Mouse (Mus musculus) frontal cortex, postnatal 25 days (tissue): Measurements from ENCODE around the gene Chdh.
A peak's percentile ranks its signal among the peaks of the same experiment; 100 is the strongest.

ENCODE experiments used
- DNase-seq, 2 experiments: peaks; one replicate each; pipeline ENCODE4 v3.0.0; 2022; ENCODE audit warnings: low spot score in 2 of 2

Chdh gene

DNA sequence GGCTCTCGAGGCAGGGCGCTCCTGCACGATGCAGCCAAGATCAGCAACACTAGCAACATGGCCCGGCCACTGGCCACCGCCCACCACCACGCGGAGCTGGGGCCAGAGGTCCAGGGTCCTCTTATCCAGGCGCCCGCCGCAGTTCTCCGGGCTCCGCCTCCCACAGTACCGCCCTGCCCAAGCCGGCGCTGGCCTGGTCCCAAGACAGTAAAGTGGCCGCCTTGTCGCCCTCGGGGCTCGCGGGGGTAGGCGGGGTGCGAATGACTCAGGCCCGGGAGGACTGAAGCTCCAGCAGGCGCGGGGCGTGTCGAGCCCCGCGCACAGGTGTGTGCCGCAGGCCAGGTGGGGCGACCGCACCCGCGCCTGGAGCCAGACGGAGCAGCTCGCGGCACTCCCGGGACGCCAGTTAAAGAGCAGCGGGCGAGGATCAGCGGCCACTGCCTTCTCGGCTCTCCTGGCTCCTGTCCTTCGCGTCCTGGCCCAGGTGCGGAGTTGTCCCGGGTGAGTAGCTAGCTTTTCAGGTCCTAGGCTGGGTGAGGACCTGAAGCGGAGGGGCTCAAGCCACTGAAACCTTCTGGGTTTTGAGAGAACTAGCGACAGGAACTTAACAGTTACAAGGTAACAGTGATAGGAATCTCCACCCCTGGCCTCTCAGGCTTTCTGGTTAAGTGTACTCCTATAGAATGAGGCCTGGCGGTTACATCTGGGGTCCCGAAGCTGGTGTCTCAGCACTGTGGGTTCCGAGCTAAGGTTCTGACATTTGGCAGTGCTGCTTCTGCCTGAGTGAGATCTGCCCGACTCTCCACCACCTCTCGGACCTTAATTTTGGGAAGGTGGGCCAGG is at the start of gene Chdh, which contains the start of gene Il17rb:
Chdh (plus strand) TSS at position 291 of the 843 bp plus-strand sequence.
Il17rb (minus strand) TSS at position 164 of the 843 bp plus-strand sequence.
- DNase-seq, result peak in 1 of 2 experiments; percentile 23

- no peak for DNase-seq
These were observed 41.2 kb upstream of the Chdh start for GRCm38 (mm10) chr14:29967611-29968010.

- peak; percentile 80 to 90 for DNase-seq
These were observed 40.6 kb upstream of the Chdh start, which contains the start of gene Selenok for GRCm38 (mm10) chr14:29968075-29968821. Selenok (plus strand) TSS chr14:29968308.

DNA sequence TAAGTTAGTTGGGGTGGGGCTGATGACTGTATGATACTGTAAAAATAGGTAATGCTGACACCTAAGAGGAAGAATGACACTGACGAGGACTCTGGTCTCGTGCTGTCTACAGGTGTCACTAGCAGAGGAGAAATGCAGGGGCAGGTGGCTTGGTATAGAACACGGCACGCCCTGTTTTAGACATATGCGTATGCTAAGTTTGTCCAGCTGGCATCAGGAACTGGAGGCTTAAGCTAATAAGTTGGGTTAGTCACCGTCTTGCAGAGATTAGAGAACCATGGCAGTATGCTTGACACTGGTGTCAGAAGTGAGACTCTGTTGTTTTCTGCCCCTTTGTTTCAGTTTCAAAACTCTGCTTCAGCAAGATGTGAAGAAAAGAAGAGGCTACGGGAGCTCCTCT is 37.4 kb upstream of the Chdh start:
- DNase-seq, result no peak

DNA sequence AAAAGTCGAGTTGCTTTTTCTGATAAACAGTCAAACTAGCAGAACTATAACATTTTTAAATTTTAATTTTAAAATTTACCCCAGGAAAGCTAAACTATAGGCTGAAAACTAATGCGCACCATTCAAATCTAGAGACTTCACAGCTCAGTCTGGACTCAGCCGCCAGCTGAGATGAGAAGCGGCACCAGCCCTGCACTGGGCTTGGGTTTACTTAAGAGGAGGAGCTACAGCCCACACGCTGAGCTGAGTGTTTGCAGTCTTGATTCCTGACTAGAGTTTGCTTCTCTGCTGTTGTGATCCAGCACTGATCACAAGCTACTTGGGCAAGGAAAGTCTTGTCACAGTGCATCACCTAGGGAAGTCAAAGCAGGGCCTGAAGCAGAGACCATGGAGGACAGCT is 36.8 kb upstream of the Chdh start:
- no peak for DNase-seq

DNA sequence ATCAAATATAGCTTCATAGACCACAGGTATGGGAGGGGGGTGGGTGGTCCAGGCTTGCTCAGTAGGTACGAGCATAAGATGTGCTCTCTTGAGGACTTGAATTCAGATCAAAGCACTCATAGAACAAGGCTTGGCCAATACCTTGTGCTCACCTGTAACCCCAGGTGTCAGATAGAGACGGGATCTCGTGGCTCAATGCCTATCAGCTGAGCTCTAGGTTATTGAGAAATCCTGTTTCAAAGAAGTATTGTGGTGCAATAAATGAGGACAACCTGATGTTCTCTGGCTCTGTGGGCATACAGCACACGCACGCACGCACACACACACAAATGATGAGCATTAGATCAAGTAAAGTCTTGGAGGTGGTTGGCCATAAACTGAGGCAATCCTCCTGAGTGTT is 31.9 kb upstream of the Chdh start:
- DNase-seq, result no peak

DNA sequence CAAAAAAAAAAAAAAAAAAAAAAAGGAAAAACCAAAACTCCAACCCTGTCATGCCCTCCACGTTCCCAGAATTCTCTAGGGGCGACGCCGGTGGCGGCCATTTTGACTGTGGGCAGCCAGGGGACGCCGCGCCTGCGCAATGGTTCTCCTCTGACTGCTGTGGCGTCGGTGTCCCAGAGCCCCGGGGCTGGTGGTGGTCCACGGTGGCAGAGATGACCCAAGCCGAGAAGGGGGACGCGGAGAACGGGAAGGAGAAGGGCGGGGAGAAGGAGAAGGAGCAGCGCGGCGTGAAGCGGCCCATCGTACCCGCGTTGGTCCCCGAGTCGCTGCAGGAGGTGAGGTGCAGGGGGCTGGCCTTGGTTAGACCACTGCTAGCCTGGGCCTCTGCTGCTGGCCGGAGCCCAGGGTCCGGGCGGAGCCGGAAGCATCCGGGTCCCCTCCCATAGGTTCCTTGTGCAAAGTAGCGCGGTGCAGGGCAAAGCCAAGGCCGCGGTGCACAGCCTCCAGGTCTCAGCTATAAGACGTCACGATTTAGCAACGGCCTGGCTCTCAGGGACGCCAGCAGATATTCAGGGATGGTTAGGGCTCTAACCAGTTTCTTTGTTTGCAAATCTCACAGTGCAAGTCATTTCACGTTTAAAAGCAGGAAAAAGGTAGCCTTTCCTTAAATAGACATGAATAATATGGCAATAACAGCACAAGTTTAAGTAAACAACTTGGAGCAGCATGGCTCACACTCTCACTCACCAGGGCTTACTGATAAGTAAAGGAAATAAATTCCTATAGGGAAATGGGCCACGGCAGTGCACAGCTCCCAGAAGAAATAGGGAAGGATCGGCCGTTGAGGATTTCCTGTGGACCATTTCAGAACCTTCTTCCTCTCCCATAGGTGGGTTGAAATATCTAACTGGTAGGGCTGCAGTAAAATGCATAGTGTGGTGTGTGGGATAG is 30.3 kb upstream of the Chdh start, which contains the start of gene Actr8:
Actr8 (plus strand) TSS at position 84 of the 951 bp plus-strand sequence.
- peak; percentile 80 to 89 for DNase-seq

GRCm38 (mm10) chr14:29980447-29981205 is 28.2 kb upstream of the Chdh start:
- no peak for DNase-seq

GRCm38 (mm10) chr14:29986096-29986495 is 22.7 kb upstream of the Chdh start:
- DNase-seq, result no peak

GRCm38 (mm10) chr14:29987276-29987675 is 21.5 kb upstream of the Chdh start:
- DNase-seq, result no peak

DNA sequence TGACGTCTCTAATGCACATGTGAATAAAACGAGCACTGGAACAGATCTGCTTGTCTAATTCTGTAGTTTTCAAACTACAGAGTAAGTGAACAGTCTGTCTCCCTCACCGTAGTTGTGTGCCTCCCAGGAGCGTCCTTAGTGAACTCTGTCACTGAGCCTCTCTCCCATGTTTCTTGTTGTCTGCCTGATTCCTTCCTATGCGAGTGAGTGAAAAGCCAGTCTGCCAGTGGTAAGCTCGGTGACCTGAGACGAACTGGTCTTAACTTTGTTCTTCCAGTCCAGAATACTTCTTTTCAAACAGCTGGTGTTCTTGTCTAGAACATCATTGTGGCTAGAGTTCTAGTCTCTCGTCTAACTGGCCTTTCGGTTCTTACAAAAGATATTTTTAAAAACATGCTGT is 21.1 kb upstream of the Chdh start:
- no peak for DNase-seq

DNA sequence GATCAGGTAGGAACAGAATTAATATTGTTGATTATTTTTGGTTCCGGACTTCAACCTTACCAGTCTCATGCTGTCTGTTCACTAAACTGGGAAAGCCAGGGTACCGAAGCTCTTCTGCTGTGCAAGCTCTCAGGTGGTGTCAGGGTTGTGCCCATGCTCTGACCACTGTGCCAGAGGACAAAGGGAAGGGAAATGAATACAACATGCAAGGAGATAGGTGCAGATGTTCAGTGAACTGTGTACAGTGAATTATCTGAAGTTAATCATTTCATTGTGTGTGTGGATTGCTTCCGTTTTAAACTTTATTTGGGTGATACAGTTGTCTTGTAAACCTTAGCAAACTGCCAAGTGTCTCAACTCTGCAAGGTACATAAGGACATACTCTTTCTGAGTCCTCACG is 20.5 kb upstream of the Chdh start:
- DNase-seq, result no peak

GRCm38 (mm10) chr14:29994976-29995375 is 13.8 kb upstream of the Chdh start:
- DNase-seq, result no peak

GRCm38 (mm10) chr14:29996000-29996751 is 12.6 kb upstream of the Chdh start:
- DNase-seq, result no peak

DNA sequence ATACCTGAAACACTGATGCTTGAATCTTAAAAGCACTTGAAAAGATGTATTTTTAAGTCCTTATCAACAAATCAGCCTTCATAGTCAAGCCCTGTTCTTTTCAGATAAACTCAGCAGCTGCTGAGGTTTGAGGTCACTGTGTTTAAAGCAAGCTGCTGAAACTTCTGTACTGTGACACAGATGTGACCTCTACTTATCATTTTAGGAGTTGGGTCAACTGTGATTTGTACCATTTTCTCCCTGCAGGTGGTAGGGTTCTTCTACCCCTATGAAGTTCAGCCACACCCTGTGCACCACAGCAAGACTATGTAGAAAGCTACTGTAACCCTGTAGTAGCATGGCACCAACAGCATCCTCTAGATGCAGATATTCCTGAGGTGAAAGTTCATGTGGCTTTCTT is 11.5 kb upstream of the Chdh start:
- no peak for DNase-seq

DNA sequence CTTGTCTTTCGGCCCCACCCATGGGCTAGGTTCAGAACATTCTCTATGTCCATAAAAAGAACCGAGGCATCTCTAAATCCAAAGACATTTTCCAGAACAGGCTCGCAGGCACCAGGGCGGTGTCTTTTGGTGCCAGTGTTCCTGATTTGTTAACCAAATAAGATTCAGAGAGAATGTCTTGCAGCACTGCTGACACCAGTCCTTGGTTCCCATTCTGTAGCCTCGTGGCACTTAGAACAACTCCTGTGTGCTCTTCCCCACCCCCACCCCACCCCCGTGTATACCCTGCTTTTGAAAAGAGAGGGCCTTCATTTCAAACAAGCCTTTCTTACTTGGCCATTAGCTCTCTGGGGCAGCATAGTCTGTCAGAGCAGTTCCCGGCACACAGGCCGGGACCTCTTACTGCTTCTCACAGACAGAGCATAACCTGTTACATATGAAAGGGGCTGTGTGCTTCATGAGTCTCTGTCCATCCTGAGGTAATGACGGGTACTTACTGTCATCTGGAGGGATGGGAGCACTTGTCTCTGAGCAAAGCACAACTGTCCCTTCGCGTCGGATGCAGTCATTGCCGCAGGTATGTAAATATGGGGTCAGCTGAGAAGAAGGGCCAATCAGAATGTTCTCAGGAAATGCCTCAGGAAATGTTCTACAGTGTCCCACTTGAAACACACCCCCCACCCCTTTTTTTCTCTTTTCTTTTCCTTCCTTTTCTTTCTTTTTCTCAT is 9.9 kb upstream of the Chdh start:
- DNase-seq, result no peak

GRCm38 (mm10) chr14:29999475-29999811 is 9.4 kb upstream of the Chdh start:
- no peak for DNase-seq

DNA sequence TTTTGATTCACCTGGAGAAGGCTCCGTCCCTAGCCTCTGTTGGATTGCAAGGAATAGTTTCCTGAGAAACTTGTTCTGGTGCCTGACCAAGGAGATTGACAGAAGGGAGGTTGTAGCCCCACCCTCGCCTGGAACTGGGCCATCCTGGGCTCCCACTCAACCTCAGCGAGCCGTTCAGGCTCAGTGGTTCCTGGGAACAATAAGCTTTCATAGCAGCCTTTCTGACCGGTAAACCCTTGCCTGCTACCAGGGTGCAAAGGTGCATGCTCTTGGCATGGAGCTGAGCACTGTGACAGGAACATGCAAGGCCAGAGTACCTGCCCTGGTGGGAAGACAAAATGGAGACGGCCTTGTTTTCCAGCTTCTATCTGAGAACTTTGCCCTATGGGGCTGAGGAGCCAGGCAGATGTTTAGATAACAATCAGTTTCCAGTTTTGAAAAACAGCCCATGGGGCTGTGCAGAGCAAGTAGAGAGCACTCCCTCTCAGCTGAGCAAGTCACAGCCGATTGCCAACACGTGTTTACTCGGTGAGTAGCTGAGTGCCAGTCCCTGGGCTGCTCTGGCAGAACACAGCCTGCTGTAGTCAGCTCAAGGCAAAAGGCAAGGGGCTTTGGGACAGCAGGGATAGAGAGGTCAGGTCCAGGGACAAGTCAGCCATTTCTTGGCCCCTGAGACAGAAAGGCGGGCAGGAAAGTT is 1.2 kb downstream of the Chdh start:
- peak in 1 of 2 experiments; percentile 31 for DNase-seq
